Mouse (Mus musculus): ENCODE measurements around the gene G0s2.

GRCm38 (mm10) chr1:193303096-193303495 is 30.1 kb upstream of the G0s2 start:
- TF ChIP-seq POLR2A (IDR thresholded peaks at IDR 0.05; ENCODE audit: low read depth, low read length), result no peak
- TF ChIP-seq CTCF (conservative IDR thresholded peaks at IDR 0.05; ENCODE audit: insufficient read depth, insufficient read length, low read depth, low read length), result no peak

Data from kidney, adult 2 months (tissue).